Mouse (Mus musculus) liver (tissue): ENCODE measurements around the gene Zfp90.

Source experiments
- DNase-seq: peaks from one replicate; pipeline ENCODE4 v3.0.0-alpha.2; 2020; ENCODE audit warnings: mixed read lengths

Zfp90 gene

GRCm38 (mm10) chr8:106437781-106438180 lies 22.7 kb downstream of the Zfp90 start:
- no peak for DNase-seq

GRCm38 (mm10) chr8:106440146-106440545 lies 25.0 kb downstream of the Zfp90 start:
- DNase-seq = no peak

- no peak for DNase-seq
Measured at GRCm38 (mm10) chr8:106442740-106443139, 27.6 kb downstream of the Zfp90 start.

GRCm38 (mm10) chr8:106451301-106452085 lies 36.4 kb downstream of the Zfp90 start:
- DNase-seq = no peak

GRCm38 (mm10) chr8:106452701-106453481 lies 37.8 kb downstream of the Zfp90 start:
- no peak for DNase-seq

- DNase-seq = no peak
Measured at GRCm38 (mm10) chr8:106454036-106454435, 38.9 kb downstream of the Zfp90 start.

- no peak for DNase-seq
Measured at GRCm38 (mm10) chr8:106462131-106462530, 47.0 kb downstream of the Zfp90 start.

- no peak for DNase-seq
Measured at GRCm38 (mm10) chr8:106463795-106464194, 48.7 kb downstream of the Zfp90 start.

- DNase-seq = no peak
Measured at GRCm38 (mm10) chr8:106469485-106469884, 54.4 kb downstream of the Zfp90 start.

- no peak for DNase-seq
Measured at GRCm38 (mm10) chr8:106474001-106474400, 58.9 kb downstream of the Zfp90 start.
